Mouse (Mus musculus) lung, adult 2 months (tissue): Measurements from ENCODE around the gene Rpia.

ENCODE experiments used
- CTCF ChIP-seq: fragments of 200-500 bp; IDR thresholded peaks from 2 replicates; pipeline ENCODE4 v1.5.1; 2011; ENCODE audit warnings: mild to moderate bottlenecking, low read length, control low read depth; ENCODE audit not compliant: insufficient read depth
- POLR2A ChIP-seq: fragments of 200-500 bp; IDR thresholded peaks from 2 replicates; pipeline ENCODE4 v1.6.1; 2011; ENCODE audit warnings: low read depth, mild to moderate bottlenecking, control low read depth, low read length, borderline replicate concordance; ENCODE audit errors: extremely low read depth

DNA sequence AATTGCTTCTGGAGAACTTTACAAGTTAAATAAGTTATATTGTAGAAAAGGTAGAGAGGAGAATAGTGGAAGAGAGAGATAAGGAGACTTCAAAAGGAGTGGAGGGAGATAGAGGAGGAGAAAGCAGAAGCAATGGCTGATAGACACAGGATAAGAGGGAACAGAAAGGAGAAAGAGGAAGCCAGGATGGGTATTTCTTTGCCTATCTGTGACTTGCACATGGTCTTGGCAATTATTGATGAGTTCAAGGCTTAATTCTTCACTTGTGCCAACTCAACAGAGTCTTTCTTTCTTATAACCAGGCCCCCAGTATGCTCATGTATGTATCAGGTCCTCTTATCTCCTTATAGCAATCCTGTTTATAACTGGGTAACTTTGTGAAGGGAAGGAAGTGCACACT, 61.2 kb downstream of the Rpia start:
- TF ChIP-seq CTCF (no peak), POLR2A (no peak)
